Mouse (Mus musculus) C2C12 (cell line): ENCODE measurements around the gene Cplx1.

Experiments used
- CEBPB ChIP-seq: IDR thresholded peaks from one replicate; pipeline ENCODE4 v1.6.1; 2011; ENCODE audit warnings: low read depth, mild to moderate bottlenecking, control low read depth, moderate library complexity
- CTCF ChIP-seq: IDR thresholded peaks from one replicate; pipeline ENCODE4 v1.5.1; 2011; ENCODE audit not compliant: control insufficient read depth, insufficient read depth, insufficient read length
- FOSL1 ChIP-seq: IDR thresholded peaks from one replicate; pipeline ENCODE4 v1.8.0; 2011; ENCODE audit warnings: mild to moderate bottlenecking, low read length; ENCODE audit not compliant: poor library complexity, insufficient read depth, severe bottlenecking
- MAX ChIP-seq: IDR thresholded peaks from one replicate; pipeline ENCODE4 v1.6.1; 2011; ENCODE audit warnings: mild to moderate bottlenecking, control low read depth
- MYOD1 ChIP-seq: IDR thresholded peaks from one replicate; pipeline ENCODE4 v1.6.1; 2011; ENCODE audit warnings: low read depth; ENCODE audit not compliant: control insufficient read depth, insufficient read length
- MYOG ChIP-seq: IDR thresholded peaks from one replicate; pipeline ENCODE4 v1.6.1; 2011; ENCODE audit not compliant: control insufficient read depth, insufficient read length; ENCODE audit errors: extremely low read depth
- USF1 ChIP-seq: IDR thresholded peaks from one replicate; pipeline ENCODE4 v1.6.1; 2011; ENCODE audit warnings: low read depth, mild to moderate bottlenecking, control low read depth, moderate library complexity

DNA sequence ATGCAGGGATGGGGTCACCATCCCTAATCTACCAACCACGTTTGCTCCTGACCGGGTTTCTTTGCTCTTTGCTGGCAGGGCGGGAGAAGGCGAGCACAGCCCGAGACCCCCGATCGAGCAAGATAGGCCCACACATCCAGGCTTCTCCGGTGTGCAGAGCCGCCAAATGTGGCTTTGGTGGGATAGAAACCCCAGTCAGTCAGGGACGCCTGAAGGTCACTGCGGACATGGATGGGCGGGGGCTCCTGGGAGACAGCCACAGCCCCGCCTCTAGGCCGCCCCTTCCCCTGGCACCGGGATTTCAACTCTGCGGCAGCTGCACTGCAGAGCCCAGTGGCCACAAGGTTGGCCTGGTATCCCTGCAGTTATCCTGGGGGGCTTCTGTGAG is 377 bp upstream of the Cplx1 start:
- TF ChIP-seq CTCF (no peak), USF1 (no peak), MAX (no peak), FOSL1 (no peak), CEBPB (no peak), MYOD1 (no peak), MYOG (no peak)
